Mouse (Mus musculus) heart, embryonic 13.5 days (tissue): Measurements from ENCODE around the gene Dhcr24. TPM values are rescaled to one million over a fixed set of nuclear protein-coding genes. Genes with fewer than 3 reads are reported as not detected.

ENCODE experiments used
- ATAC-seq: fragments of 200-750 bp; cut with Nextera tagmentation; 2 replicates; pipeline ENCODE4 v1.8.0; 2017; ENCODE audit warnings: moderate TSS enrichment; ENCODE audit not compliant: insufficient number of reproducible peaks, low FRiP score, low TSS enrichment; ENCODE audit errors: extremely low read depth
- H3K27ac ChIP-seq: fragments of 300-500 bp; sonication (generic); replicated peaks from 2 replicates; pipeline ENCODE4 v1.5.1; 2015; ENCODE audit warnings: moderate library complexity, mild to moderate bottlenecking, inconsistent platforms
- H3K27me3 ChIP-seq: fragments of 300-500 bp; sonication (generic); replicated peaks from 2 replicates; pipeline ENCODE4 v1.6.1; 2015; ENCODE audit warnings: mild to moderate bottlenecking, inconsistent platforms
- H3K36me3 ChIP-seq: fragments of 300-500 bp; sonication (generic); 2 replicates; pipeline ENCODE4 v1.6.1; 2015; ENCODE audit warnings: mild to moderate bottlenecking, inconsistent platforms
- H3K4me1 ChIP-seq: fragments of 300-500 bp; sonication (generic); 2 replicates; pipeline ENCODE4 v1.6.1; 2015; ENCODE audit warnings: inconsistent platforms
- H3K4me2 ChIP-seq: fragments of 300-500 bp; sonication (generic); 2 replicates; pipeline ENCODE4 v1.6.1; 2015; ENCODE audit warnings: inconsistent platforms, mild to moderate bottlenecking, moderate library complexity
- H3K4me3 ChIP-seq: fragments of 300-500 bp; sonication (generic); 2 replicates; pipeline ENCODE4 v1.5.1; 2015; ENCODE audit warnings: moderate library complexity, mild to moderate bottlenecking, inconsistent platforms
- H3K9ac ChIP-seq: fragments of 300-500 bp; sonication (generic); 2 replicates; pipeline ENCODE4 v1.6.1; 2015; ENCODE audit warnings: inconsistent platforms, mild to moderate bottlenecking, moderate library complexity
- H3K9me3 ChIP-seq: fragments of 300-500 bp; sonication (generic); 2 replicates; pipeline ENCODE4 v1.6.1; 2016; ENCODE audit warnings: inconsistent platforms
- WGBS: fragments of 180-500 bp; shearing (Covaris S2); methylation state at CpG from one replicate; pipeline ENCODE4 v1.1.7; 2015; ENCODE audit warnings: mixed read lengths; 5-methylcytosine and 5-hydroxymethylcytosine counted together
- polyA plus RNA-seq: library from polyadenylated mRNA; unstranded; fragments of >200 nt; fragmentation: Nextera tagmentation; extraction: Ambion mirVana; gene quantifications from 2 replicates; pipeline ENCODE4 v1.2.1, GENCODE M21; 2015

Gene Dhcr24
- polyA plus RNA-seq, 1 experiment from 2014 or later = 3.5 TPM

DNA sequence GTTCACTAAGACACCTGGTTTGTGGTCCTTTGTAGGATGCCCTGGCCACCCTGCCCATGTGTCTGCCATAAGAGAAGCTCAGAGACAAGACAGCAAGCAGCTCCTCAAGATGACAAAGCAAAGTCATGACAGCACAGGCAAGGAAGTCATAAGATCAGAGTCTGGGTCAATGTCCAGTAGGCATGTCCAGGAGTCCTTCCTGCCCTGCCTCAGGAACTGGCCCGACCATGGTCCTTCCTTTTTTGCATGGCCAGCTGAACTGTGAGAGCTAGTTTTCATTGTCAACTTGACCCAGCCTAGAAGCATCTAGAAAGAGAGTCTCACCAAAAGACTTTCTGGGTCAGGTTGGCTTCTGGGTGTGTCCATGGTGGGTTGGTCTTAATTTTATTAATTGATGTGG is 47.1 kb downstream of the Dhcr24 start:
- Histone ChIP-seq H3K27ac (no peak overlapping the region), H3K9ac (no peak overlapping the region), H3K4me3 (no peak overlapping the region), H3K4me2 (no peak overlapping the region), H3K9me3 (no peaks in the 10 kb centered on the region), H3K27me3 (peaks cover 7% of the 10 kb centered on the region; the same call in 1 of the 2 replicates), H3K4me1 (peaks cover 7% of the 10 kb centered on the region; the same call in 1 of the 2 replicates), H3K36me3 (no peaks in the 10 kb centered on the region)
- 96% methylated on average over 1 of the region's 1 CpGs for WGBS
- ATAC-seq = no peak

DNA sequence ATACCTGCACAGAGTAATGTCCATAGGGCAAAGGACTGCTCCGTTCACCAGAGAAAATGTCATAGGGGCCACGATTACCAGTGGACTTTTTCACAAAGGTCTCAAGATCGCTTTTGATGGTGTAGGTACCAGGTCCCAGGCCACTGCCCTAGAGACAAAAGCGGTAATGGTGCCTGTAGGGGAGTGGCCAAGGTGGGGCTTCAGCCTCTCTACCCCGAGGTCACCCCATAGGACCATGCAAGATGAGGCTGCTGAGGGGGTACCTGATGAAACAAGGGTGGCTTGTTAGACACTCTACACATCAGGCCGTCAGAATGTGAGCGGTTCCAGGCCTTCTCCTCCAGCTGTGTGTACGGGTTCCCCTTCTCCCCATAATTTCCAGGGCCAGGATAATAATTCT is 52.3 kb downstream of the Dhcr24 start:
- Histone ChIP-seq H3K9ac (no peak overlapping the region), H3K9me3 (no peaks in the 10 kb centered on the region), H3K36me3 (no peaks in the 10 kb centered on the region), H3K27me3 (peaks cover 39% of the 10 kb centered on the region), H3K27ac (peak overlapping the region; percentile 57), H3K4me2 (peak overlapping the region; percentile 36), H3K4me3 (0 out of 2 replicates have a peak overlapping the region, but pooled peaks have one; percentile 4), H3K4me1 (peaks cover 5% of the 10 kb centered on the region)
- ATAC-seq = 0 out of 2 replicates have a peak, but pooled peaks have one; percentile 18
- WGBS = 69% methylated on average over 8 of the region's 8 CpGs

DNA sequence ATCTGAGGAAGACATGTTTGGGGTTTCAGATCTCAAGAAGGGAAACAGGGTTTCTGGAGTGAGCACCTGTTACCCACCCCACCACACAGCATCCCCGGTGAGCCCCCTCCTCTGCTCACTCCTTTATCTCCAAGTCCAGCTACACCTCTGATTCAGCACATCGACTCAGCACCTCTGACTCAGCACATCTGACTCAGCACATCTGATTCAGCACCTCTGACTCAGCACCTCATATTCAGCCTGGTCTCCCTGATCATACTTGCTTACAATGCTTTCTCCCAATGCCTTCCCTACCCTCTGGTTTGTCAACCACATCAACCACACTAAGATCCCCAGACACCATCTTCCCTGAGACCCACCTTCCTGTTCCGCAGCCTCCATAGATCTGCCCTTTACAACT is 52.7 kb downstream of the Dhcr24 start:
- ATAC-seq = peak; percentile 65
- no peak overlapping the region for H3K4me3 ChIP-seq
- H3K4me1 ChIP-seq = peaks cover 5% of the 10 kb centered on the region
- H3K27me3 ChIP-seq = peaks cover 42% of the 10 kb centered on the region
- no peaks in the 10 kb centered on the region for H3K9me3 ChIP-seq
- 63% methylated on average over 3 of the region's 3 CpGs for WGBS
- H3K27ac ChIP-seq = peak overlapping the region; percentile 57
- no peaks in the 10 kb centered on the region for H3K36me3 ChIP-seq
- no peak overlapping the region for H3K9ac ChIP-seq
- peak overlapping the region; percentile 36 for H3K4me2 ChIP-seq

DNA sequence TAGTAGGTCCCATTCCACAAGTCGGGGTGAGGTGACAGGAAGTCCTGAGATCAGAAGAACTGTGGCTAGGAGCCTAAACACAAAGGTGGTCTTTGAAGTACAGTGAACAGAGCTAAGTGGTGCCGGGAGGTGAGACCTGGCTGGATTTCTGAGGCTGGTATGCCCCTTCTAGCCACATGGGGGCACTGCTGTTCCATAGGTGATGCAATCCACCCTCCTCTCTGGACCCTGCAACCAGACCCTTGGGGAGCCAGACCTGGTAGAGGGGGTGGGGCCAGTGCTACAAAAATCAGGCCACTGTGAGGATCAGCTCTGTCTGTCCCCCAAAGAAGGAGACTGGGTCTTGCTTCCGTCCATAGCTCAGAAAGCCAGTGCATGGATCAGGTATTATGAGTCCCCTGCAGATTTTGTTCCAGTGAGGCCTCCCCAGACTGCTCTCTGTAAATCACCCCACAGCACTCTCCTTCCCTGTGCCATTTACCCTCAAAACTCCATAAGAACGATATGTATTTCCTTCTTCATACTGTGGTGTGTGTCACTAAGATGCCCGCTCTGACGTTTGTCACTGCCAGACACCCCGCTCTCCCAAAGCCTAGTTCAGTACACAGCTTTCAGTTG is 53.5 kb downstream of the Dhcr24 start:
- Histone ChIP-seq H3K36me3 (no peaks in the 10 kb centered on the region), H3K27me3 (peaks cover 49% of the 10 kb centered on the region), H3K9me3 (no peaks in the 10 kb centered on the region), H3K4me3 (no peak overlapping the region), H3K4me2 (peak overlapping the region; percentile 15; the same call in 1 of the 2 replicates), H3K27ac (peak overlapping the region; percentile 55; the same call in 1 of the 2 replicates), H3K4me1 (peaks cover 5% of the 10 kb centered on the region), H3K9ac (no peak overlapping the region)
- 44% methylated on average over 7 of the region's 7 CpGs for WGBS
- 0 out of 2 replicates have a peak, but pooled peaks have one; percentile 17 for ATAC-seq

DNA sequence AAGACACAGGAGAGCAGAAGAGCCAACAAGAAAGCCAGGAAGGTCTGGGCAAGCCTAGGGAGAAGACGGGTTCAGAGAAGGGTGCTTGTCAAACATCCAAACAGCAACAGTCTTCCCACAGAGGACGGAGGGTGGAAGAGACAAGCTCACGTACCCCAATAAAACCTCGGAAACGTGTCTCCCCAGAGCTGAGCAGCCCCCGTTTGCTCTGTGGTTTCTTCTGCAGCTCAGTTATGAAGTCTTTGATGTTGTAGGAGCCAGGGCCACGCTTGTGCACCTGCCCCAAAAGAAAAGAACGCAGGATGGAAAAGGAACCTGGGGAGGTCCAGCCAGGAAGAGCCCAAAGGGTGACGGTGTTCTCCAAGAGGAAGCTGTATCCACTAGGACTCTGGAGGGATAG is 54.0 kb downstream of the Dhcr24 start:
- no peak overlapping the region for H3K4me3 ChIP-seq
- H3K27me3 ChIP-seq = peaks cover 55% of the 10 kb centered on the region
- peaks cover 5% of the 10 kb centered on the region for H3K4me1 ChIP-seq
- 75% methylated on average over 9 of the region's 9 CpGs for WGBS
- H3K9me3 ChIP-seq = no peaks in the 10 kb centered on the region
- no peak overlapping the region for H3K27ac ChIP-seq
- no peaks in the 10 kb centered on the region for H3K36me3 ChIP-seq
- no peak for ATAC-seq
- no peak overlapping the region for H3K9ac ChIP-seq
- 0 out of 2 replicates have a peak overlapping the region, but pooled peaks have one; percentile 8 for H3K4me2 ChIP-seq

DNA sequence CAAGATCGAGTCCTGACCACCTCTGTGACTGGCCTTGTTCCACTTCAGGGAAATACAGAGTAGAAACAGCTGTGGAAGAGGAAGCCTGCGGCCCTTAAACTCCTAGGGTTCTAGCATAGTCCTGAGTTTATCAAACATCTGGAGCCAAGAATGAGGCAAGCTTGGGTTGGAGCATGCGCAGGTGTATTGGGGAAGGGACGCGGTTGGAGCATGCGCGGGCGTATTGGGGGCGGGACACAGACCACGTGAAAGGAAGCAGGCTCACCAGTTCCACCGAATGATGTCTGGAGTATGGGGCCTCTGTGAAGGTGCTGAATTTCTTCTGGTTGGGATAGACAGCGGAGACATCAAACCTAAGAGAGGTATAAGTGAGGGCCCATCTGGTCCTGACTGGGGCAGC is 54.8 kb downstream of the Dhcr24 start:
- H3K27me3 ChIP-seq = peaks cover 61% of the 10 kb centered on the region
- H3K27ac ChIP-seq = no peak overlapping the region
- 0 out of 2 replicates have a peak overlapping the region, but pooled peaks have one; percentile 20 for H3K4me2 ChIP-seq
- H3K9ac ChIP-seq = no peak overlapping the region
- no peak overlapping the region for H3K4me3 ChIP-seq
- H3K4me1 ChIP-seq = peaks cover 5% of the 10 kb centered on the region
- H3K36me3 ChIP-seq = no peaks in the 10 kb centered on the region
- no peaks in the 10 kb centered on the region for H3K9me3 ChIP-seq
- WGBS = 67% methylated on average over 12 of the region's 12 CpGs
- no peak for ATAC-seq

DNA sequence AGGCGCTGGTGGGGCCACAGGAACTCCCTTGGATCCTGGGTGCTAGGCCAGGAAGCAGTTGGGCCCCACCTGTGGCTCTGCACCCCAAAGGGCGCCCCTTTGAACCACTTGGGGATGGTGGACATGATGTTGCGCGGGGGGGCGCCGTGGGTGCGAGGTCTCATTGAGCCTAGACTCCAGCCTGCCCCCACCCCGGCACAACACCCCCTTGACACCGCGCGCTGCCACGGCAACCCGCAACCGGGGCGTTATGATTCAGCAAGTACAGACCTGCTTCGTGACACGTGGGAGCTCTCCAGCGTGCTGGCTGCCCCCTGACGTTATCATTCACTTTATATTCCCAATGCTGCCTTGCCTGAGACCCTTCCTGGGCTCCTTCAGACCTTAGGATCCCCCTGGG is 56.2 kb downstream of the Dhcr24 start, which contains the start of gene Lexm:
Gene Lexm, minus strand, starts transcription at position 186 of the 400 bp plus-strand sequence.
- WGBS = under 1% methylated on average over 19 of the region's 19 CpGs

DNA sequence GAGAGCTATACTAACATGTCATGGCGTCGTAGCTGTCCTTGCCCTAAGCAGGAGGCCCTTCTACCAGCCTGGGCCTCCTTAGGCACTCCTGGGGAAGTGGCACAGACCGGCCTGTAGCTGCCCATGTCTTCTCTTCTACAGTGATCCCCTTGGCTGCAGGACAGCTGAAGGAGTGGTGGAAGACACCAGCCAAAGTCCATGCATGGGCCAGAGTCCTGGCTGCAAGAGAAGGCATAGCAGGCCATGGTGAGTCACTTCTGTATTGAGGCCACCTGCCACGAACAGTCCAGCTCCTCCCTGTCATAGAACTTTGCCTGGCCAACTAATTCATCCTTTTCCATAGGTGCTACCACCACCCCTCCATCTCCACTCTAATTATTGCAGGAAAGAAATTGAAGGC is 58.1 kb downstream of the Dhcr24 start:
- no peaks in the 10 kb centered on the region for H3K9me3 ChIP-seq
- H3K4me1 ChIP-seq = peaks cover 5% of the 10 kb centered on the region
- 80% methylated on average over 4 of the region's 4 CpGs for WGBS
- ATAC-seq = no peak
- peaks cover 82% of the 10 kb centered on the region for H3K27me3 ChIP-seq
- no peaks in the 10 kb centered on the region for H3K36me3 ChIP-seq
- no peak overlapping the region for H3K9ac ChIP-seq
- H3K27ac ChIP-seq = no peak overlapping the region
- no peak overlapping the region for H3K4me3 ChIP-seq
- no peak overlapping the region for H3K4me2 ChIP-seq

More for the DNA sequence above, 56.2 kb downstream of the Dhcr24 start, which contains the start of gene Lexm:
- Histone ChIP-seq H3K4me1 (peaks cover 5% of the 10 kb centered on the region), H3K9me3 (no peaks in the 10 kb centered on the region), H3K27me3 (peaks cover 74% of the 10 kb centered on the region), H3K9ac (peak within 1 kb of the TSS; percentile 28; the same call in 1 of the 2 replicates), H3K27ac (0 out of 2 replicates have a peak within 1 kb of the TSS, but pooled peaks have one; percentile 42), H3K4me3 (peak within 1 kb of the TSS; percentile 30), H3K4me2 (peak within 1 kb of the TSS; percentile 61), H3K36me3 (no peaks in the 10 kb centered on the region)
- peak; percentile 39 for ATAC-seq

DNA sequence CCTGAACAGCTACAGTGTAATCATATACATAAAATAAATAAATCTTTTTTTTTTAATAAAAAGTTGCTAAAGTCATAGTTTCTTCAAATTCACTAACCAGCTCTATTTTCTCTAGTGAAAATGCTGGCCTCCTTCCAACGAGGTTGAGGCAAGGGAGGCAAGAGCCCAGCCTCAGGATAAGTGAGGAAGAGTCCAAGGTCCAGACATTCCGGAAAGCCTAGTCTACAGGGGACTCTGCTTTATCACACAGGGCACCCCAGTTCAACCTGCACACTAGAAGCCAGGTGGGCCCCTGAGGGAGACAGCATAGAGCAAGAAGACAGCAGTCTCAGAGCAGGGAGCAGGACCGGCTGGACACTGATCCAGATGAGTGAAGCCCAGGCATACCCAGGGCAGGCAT is 60.6 kb downstream of the Dhcr24 start:
- H3K9ac ChIP-seq = no peak overlapping the region
- H3K27ac ChIP-seq = no peak overlapping the region
- H3K4me1 ChIP-seq = peaks cover 5% of the 10 kb centered on the region
- WGBS = 48% methylated on average over 3 of the region's 3 CpGs
- H3K27me3 ChIP-seq = peaks cover 91% of the 10 kb centered on the region
- H3K4me2 ChIP-seq = no peak overlapping the region
- no peaks in the 10 kb centered on the region for H3K36me3 ChIP-seq
- H3K9me3 ChIP-seq = no peaks in the 10 kb centered on the region
- no peak for ATAC-seq
- no peak overlapping the region for H3K4me3 ChIP-seq

DNA sequence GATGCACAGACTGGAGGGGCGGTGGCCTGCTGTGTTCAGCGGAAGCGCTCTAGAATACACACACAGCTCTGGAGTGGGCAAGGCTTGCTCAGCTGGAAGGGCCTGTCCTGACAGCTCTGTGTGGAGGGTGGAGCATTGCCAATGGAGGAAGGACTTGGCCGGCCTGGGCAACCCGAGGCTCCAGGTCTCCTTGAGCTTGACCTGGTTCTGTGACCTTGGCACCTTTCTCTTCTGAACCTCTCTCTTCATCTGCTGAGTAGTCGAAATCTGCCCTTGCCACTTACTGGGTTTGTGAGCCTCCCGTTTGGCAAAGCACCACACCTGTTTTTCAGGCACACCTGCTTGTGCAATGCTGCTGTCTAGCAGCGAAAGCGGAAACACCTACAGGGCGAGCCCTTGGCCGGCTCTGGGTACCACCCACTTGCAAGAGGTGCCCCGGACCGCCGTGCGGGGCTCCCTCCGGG is 61.2 kb downstream of the Dhcr24 start, which contains the start of gene Ttc22:
Gene Ttc22, plus strand, starts transcription at position 403 of the 464 bp plus-strand sequence.
- H3K4me3 ChIP-seq = peak within 1 kb of the TSS; percentile 6; the same call in 1 of the 2 replicates
- 24% methylated on average over 16 of the region's 16 CpGs for WGBS
- no peaks in the 10 kb centered on the region for H3K9me3 ChIP-seq
- peaks cover 3% of the 10 kb centered on the region for H3K4me1 ChIP-seq
- H3K9ac ChIP-seq = no peak within 1 kb of the TSS
- ATAC-seq = no peak
- no peak within 1 kb of the TSS for H3K27ac ChIP-seq
- H3K36me3 ChIP-seq = no peaks in the 10 kb centered on the region
- H3K4me2 ChIP-seq = peak within 1 kb of the TSS; percentile 27; the same call in 1 of the 2 replicates
- peaks cover 95% of the 10 kb centered on the region for H3K27me3 ChIP-seq

DNA sequence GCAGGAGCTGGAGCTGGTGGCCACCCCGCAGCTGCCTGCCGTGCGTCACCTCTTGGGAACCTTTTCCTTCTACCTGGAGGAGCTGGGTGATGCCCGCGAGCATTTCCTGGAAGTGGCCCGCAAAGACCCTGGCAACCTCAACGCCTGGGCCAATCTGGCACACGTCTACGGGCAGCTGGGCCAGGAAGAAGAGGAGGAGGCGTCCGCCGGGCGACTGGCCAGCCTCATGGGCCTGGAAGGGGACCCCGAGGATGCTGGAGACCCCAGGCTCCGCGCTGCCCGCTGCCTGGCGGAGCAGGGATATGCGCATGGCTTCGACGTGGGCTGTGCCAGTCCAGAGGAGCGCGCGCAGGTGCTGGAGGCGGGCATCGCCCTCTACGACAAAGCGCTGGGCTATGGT is 61.9 kb downstream of the Dhcr24 start:
- WGBS = 20% methylated on average over 28 of the region's 28 CpGs
- H3K27ac ChIP-seq = no peak overlapping the region
- H3K36me3 ChIP-seq = no peaks in the 10 kb centered on the region
- 0 out of 2 replicates have a peak overlapping the region, but pooled peaks have one; percentile 6 for H3K4me3 ChIP-seq
- no peak for ATAC-seq
- peak overlapping the region; percentile 27; the same call in 1 of the 2 replicates for H3K4me2 ChIP-seq
- peaks cover 95% of the 10 kb centered on the region for H3K27me3 ChIP-seq
- H3K9ac ChIP-seq = no peak overlapping the region
- H3K4me1 ChIP-seq = no peaks in the 10 kb centered on the region
- no peaks in the 10 kb centered on the region for H3K9me3 ChIP-seq
